Mouse (Mus musculus): ENCODE measurements around the gene Dock3. TPM values are rescaled to one million over a fixed set of nuclear protein-coding genes. Genes with fewer than 3 reads are reported as not detected.

Dock3 gene
- polyA plus RNA-seq, 1 experiment from 2014 or later, result 14.6 TPM

GRCm38 (mm10) chr9:106891829-106892551, 339.7 kb downstream of the Dock3 start, which contains the start of gene Manf:
Manf (minus strand) TSS chr9:106891979.
- H3K36me3 ChIP-seq, result peaks cover 35% of the 10 kb centered on the region
- no peaks in the 10 kb centered on the region for H3K9me3 ChIP-seq
- H3K4me1 ChIP-seq, result peaks cover 39% of the 10 kb centered on the region
- peak within 1 kb of the TSS; percentile 93 for H3K9ac ChIP-seq
- peak; percentile 99 for ATAC-seq (ENCODE audit: low FRiP score, low read depth)
- under 1% methylated on average over 59 of the region's 59 CpGs for WGBS
- peak within 1 kb of the TSS; percentile 86 for H3K27ac ChIP-seq
- no peaks in the 10 kb centered on the region for H3K27me3 ChIP-seq (replicated peaks)
- peak within 1 kb of the TSS; percentile 76 for H3K4me2 ChIP-seq (replicated peaks)
- H3K4me3 ChIP-seq, result peak within 1 kb of the TSS; percentile 98

GRCm38 (mm10) chr9:106891341-106891741, 340.4 kb downstream of the Dock3 start:
- peak overlapping the region; percentile 98 for H3K4me3 ChIP-seq
- H3K4me2 ChIP-seq (replicated peaks), result peak overlapping the region; percentile 76
- H3K9me3 ChIP-seq, result no peaks in the 10 kb centered on the region
- H3K9ac ChIP-seq, result peak overlapping the region; percentile 93
- WGBS, result under 1% methylated on average over 17 of the region's 17 CpGs
- H3K27me3 ChIP-seq (replicated peaks), result no peaks in the 10 kb centered on the region
- H3K27ac ChIP-seq, result peak overlapping the region; percentile 81
- ATAC-seq (ENCODE audit: low FRiP score, low read depth), result no peak
- H3K36me3 ChIP-seq, result peaks cover 32% of the 10 kb centered on the region
- peaks cover 39% of the 10 kb centered on the region for H3K4me1 ChIP-seq

- no peaks in the 10 kb centered on the region for H3K9me3 ChIP-seq
- ATAC-seq (ENCODE audit: low FRiP score, low read depth), result no peak
- peaks cover 43% of the 10 kb centered on the region for H3K4me1 ChIP-seq
- peaks cover 31% of the 10 kb centered on the region for H3K36me3 ChIP-seq
- peak overlapping the region; percentile 98 for H3K4me3 ChIP-seq
- WGBS, result 72% methylated on average over 8 of the region's 8 CpGs
- H3K27ac ChIP-seq, result no peak overlapping the region
- peak overlapping the region; percentile 93 for H3K9ac ChIP-seq
- peak overlapping the region; percentile 76 for H3K4me2 ChIP-seq (replicated peaks)
- H3K27me3 ChIP-seq (replicated peaks), result no peaks in the 10 kb centered on the region
Observed at GRCm38 (mm10) chr9:106890496-106891240, 341.0 kb downstream of the Dock3 start.

- H3K4me3 ChIP-seq, result no peak overlapping the region
- 91% methylated on average over 9 of the region's 9 CpGs for WGBS
- H3K27me3 ChIP-seq (replicated peaks), result no peaks in the 10 kb centered on the region
- no peak for ATAC-seq (ENCODE audit: low FRiP score, low read depth)
- peaks cover 41% of the 10 kb centered on the region for H3K36me3 ChIP-seq
- H3K9ac ChIP-seq, result no peak overlapping the region
- H3K9me3 ChIP-seq, result no peaks in the 10 kb centered on the region
- peaks cover 57% of the 10 kb centered on the region for H3K4me1 ChIP-seq
- H3K4me2 ChIP-seq (replicated peaks), result 0 out of 2 replicates have a peak overlapping the region, but pooled peaks have one; percentile 5
- H3K27ac ChIP-seq, result no peak overlapping the region
Observed at GRCm38 (mm10) chr9:106889321-106889720, 342.4 kb downstream of the Dock3 start.

- Histone ChIP-seq H3K9ac (no peak overlapping the region), H3K36me3 (peaks cover 48% of the 10 kb centered on the region), H3K4me2 (replicated peaks) (no peak overlapping the region), H3K27me3 (replicated peaks) (no peaks in the 10 kb centered on the region), H3K4me1 (peaks cover 64% of the 10 kb centered on the region), H3K9me3 (no peaks in the 10 kb centered on the region), H3K27ac (no peak overlapping the region), H3K4me3 (no peak overlapping the region)
- WGBS, result 96% methylated on average over 3 of the region's 3 CpGs
- ATAC-seq (ENCODE audit: low FRiP score, low read depth), result no peak
Observed at GRCm38 (mm10) chr9:106888346-106888745, 343.4 kb downstream of the Dock3 start.

GRCm38 (mm10) chr9:106886828-106887702, 344.6 kb downstream of the Dock3 start, which contains the start of gene Rbm15b:
Rbm15b (minus strand) TSS chr9:106887428.
- peak within 1 kb of the TSS; percentile 96 for H3K4me2 ChIP-seq (replicated peaks)
- H3K27me3 ChIP-seq (replicated peaks), result no peaks in the 10 kb centered on the region
- H3K4me3 ChIP-seq, result peak within 1 kb of the TSS; percentile 98
- ATAC-seq (ENCODE audit: low FRiP score, low read depth), result peak; percentile 55
- peaks cover 60% of the 10 kb centered on the region for H3K36me3 ChIP-seq
- H3K9ac ChIP-seq, result peak within 1 kb of the TSS; percentile 99
- H3K9me3 ChIP-seq, result no peaks in the 10 kb centered on the region
- 3% methylated on average over 97 of the region's 101 CpGs for WGBS
- peak within 1 kb of the TSS; percentile 93 for H3K27ac ChIP-seq
- peaks cover 75% of the 10 kb centered on the region for H3K4me1 ChIP-seq

- Histone ChIP-seq H3K4me1 (peaks cover 80% of the 10 kb centered on the region), H3K9me3 (no peaks in the 10 kb centered on the region), H3K27ac (peak overlapping the region; percentile 93), H3K27me3 (replicated peaks) (no peaks in the 10 kb centered on the region), H3K4me3 (peak overlapping the region; percentile 98), H3K9ac (peak overlapping the region; percentile 99), H3K4me2 (replicated peaks) (peak overlapping the region; percentile 96), H3K36me3 (peaks cover 70% of the 10 kb centered on the region)
- peak; percentile 7; the same call in 1 of the 2 replicates for ATAC-seq (ENCODE audit: low FRiP score, low read depth)
- WGBS, result under 1% methylated on average over 105 of the region's 107 CpGs
Observed at GRCm38 (mm10) chr9:106885901-106886731, 345.6 kb downstream of the Dock3 start.

GRCm38 (mm10) chr9:106884996-106885900, 346.5 kb downstream of the Dock3 start:
- Histone ChIP-seq H3K27me3 (replicated peaks) (no peaks in the 10 kb centered on the region), H3K4me2 (replicated peaks) (peak overlapping the region; percentile 96), H3K36me3 (peaks cover 70% of the 10 kb centered on the region), H3K9me3 (no peaks in the 10 kb centered on the region), H3K9ac (peak overlapping the region; percentile 99), H3K27ac (no peak overlapping the region), H3K4me3 (peak overlapping the region; percentile 98), H3K4me1 (peaks cover 71% of the 10 kb centered on the region)
- 23% methylated on average over 44 of the region's 44 CpGs for WGBS
- ATAC-seq (ENCODE audit: low FRiP score, low read depth), result no peak

GRCm38 (mm10) chr9:106884306-106884705, 347.4 kb downstream of the Dock3 start:
- 43% methylated on average over 16 of the region's 16 CpGs for WGBS
- no peak overlapping the region for H3K27ac ChIP-seq
- H3K4me1 ChIP-seq, result peaks cover 62% of the 10 kb centered on the region
- H3K9ac ChIP-seq, result peak overlapping the region; percentile 99
- peak overlapping the region; percentile 98 for H3K4me3 ChIP-seq
- ATAC-seq (ENCODE audit: low FRiP score, low read depth), result no peak
- peak overlapping the region; percentile 96 for H3K4me2 ChIP-seq (replicated peaks)
- H3K36me3 ChIP-seq, result peaks cover 70% of the 10 kb centered on the region
- H3K9me3 ChIP-seq, result no peaks in the 10 kb centered on the region
- no peaks in the 10 kb centered on the region for H3K27me3 ChIP-seq (replicated peaks)

- ATAC-seq (ENCODE audit: low FRiP score, low read depth), result no peak
- 84% methylated on average over 3 of the region's 3 CpGs for WGBS
- H3K27ac ChIP-seq, result no peak overlapping the region
- peaks cover 66% of the 10 kb centered on the region for H3K36me3 ChIP-seq
- no peaks in the 10 kb centered on the region for H3K27me3 ChIP-seq (replicated peaks)
- 0 out of 2 replicates have a peak overlapping the region, but pooled peaks have one; percentile 8 for H3K4me3 ChIP-seq
- peak overlapping the region; percentile 96 for H3K4me2 ChIP-seq (replicated peaks)
- peaks cover 55% of the 10 kb centered on the region for H3K4me1 ChIP-seq
- H3K9me3 ChIP-seq, result no peaks in the 10 kb centered on the region
- H3K9ac ChIP-seq, result peak overlapping the region; percentile 9; the same call in 1 of the 2 replicates
Observed at GRCm38 (mm10) chr9:106883085-106883484, 348.6 kb downstream of the Dock3 start.
